Mouse (Mus musculus): Measurements from ENCODE around the gene Klra17.
"Not testable (repeated sequence)": the region's sequence is repeated elsewhere in the genome, so short reads cannot be mapped to it uniquely, and the experiment has no call there.

GRCm38 (mm10) chr6:129862349-129862748, 14.1 kb downstream of the Klra17 start, which contains the start of gene Gm17631:
- not testable (repeated sequence) for TF ChIP-seq CTCF, EP300 (IDR thresholded peaks at IDR 0.05; ENCODE audit: low read depth)
